Comparison of ENCODE assay signal across 19 mouse cellular contexts in genomic region chr3:36031740-36032510, GRCm38 (mm10). TPM values are rescaled to one million over a fixed set of nuclear protein-coding genes. Genes with fewer than 3 reads are reported as not detected.
DNase-seq lines count a peak whose midpoint lies in the region; ATAC-seq and TF ChIP-seq lines count a peak whose summit lies in the region.
"Had no signal": no experiment of that assay in that cellular context is flagged by ENCODE, and none has a peak within 500 bp of the region (broad histone marks: within the 10 kb centered on the region; RNA-seq: fewer than 3 reads in every experiment).

No protein-coding gene starts in this region.

- H3K79me2 ChIP-seq in heart, adult 2 months (replicated peaks; ENCODE audit: control insufficient read depth, insufficient read depth, low read length), result no peaks in the 10 kb centered on the region

- no peaks in the 10 kb centered on the region for H3K9me3 ChIP-seq in heart, embryonic 12.5 days (replicated peaks)
- no peaks in the 10 kb centered on the region for H3K9me3 ChIP-seq in hindbrain, postnatal 0 days (ENCODE audit: low read length)
- no peaks in the 10 kb centered on the region for H3K9me3 ChIP-seq in hindbrain, embryonic 11.5 days (ENCODE audit: control insufficient read depth, low read length)
- H3K9me3 ChIP-seq in forebrain, postnatal 0 days (ENCODE audit: low read length), result no peaks in the 10 kb centered on the region
- H3K9me3 ChIP-seq: embryonic facial prominence, embryonic 15.5 days; liver, embryonic 13.5 days; midbrain, embryonic 15.5 days; neural tube, embryonic 13.5 days had no signal

- peak overlapping the region; percentile 34; the same call in 1 of the 2 replicates for H3K4me2 ChIP-seq in heart, embryonic 12.5 days
- H3K4me2 ChIP-seq in hindbrain, postnatal 0 days (ENCODE audit: low read depth, low read length), result no peak overlapping the region
- H3K4me2 ChIP-seq in hindbrain, embryonic 11.5 days (replicated peaks; ENCODE audit: low read depth, low read length), result no peak overlapping the region
- H3K4me2 ChIP-seq in forebrain, postnatal 0 days (ENCODE audit: low read depth), result no peak overlapping the region
- H3K4me2 ChIP-seq: embryonic facial prominence, embryonic 15.5 days; liver, embryonic 13.5 days; midbrain, embryonic 15.5 days; neural tube, embryonic 13.5 days had no signal

- H3K9ac ChIP-seq in heart, embryonic 12.5 days, result no peak overlapping the region
- no peak overlapping the region for H3K9ac ChIP-seq in heart, adult 2 months (ENCODE audit: low read depth, low read length)
- H3K9ac ChIP-seq in hindbrain, postnatal 0 days (replicated peaks; ENCODE audit: low read length), result no peak overlapping the region
- no peak overlapping the region for H3K9ac ChIP-seq in hindbrain, embryonic 11.5 days (ENCODE audit: low read depth, low read length)
- no peak overlapping the region for H3K9ac ChIP-seq in forebrain, postnatal 0 days
- H3K9ac ChIP-seq: embryonic facial prominence, embryonic 15.5 days; liver, embryonic 13.5 days; midbrain, embryonic 15.5 days; neural tube, embryonic 13.5 days had no signal

- no peaks in the 10 kb centered on the region for H3K27me3 ChIP-seq in heart, embryonic 12.5 days (replicated peaks)
- no peaks in the 10 kb centered on the region for H3K27me3 ChIP-seq in heart, adult 2 months (ENCODE audit: control insufficient read depth, insufficient read depth, low read length)
- H3K27me3 ChIP-seq in hindbrain, postnatal 0 days (ENCODE audit: insufficient read depth, low read length), result no peaks in the 10 kb centered on the region
- no peaks in the 10 kb centered on the region for H3K27me3 ChIP-seq in hindbrain, embryonic 11.5 days (ENCODE audit: control insufficient read depth, insufficient read depth, low read length)
- peaks cover 43% of the 10 kb centered on the region for H3K27me3 ChIP-seq in Patski
- H3K27me3 ChIP-seq in forebrain, postnatal 0 days (ENCODE audit: insufficient read depth, low read length), result no peaks in the 10 kb centered on the region
- H3K27me3 ChIP-seq: CH12.LX; embryonic facial prominence, embryonic 15.5 days; liver, embryonic 13.5 days; midbrain, embryonic 15.5 days; neural tube, embryonic 13.5 days had no signal

- DNase-seq in heart, adult 2 months, result no peak
- DNase-seq in hindbrain, postnatal 0 days (ENCODE audit: low spot score), result peak; percentile 40
- no peak for DNase-seq in hindbrain, embryonic 11.5 days (ENCODE audit: low spot score)
- peak; percentile 3 for DNase-seq in Patski (ENCODE audit: low read depth, low spot score)
- peak; percentile 1 for DNase-seq in forebrain, postnatal 0 days
- DNase-seq in embryo, embryonic 10.5 days (ENCODE audit: low spot score), result no peak
- DNase-seq: adrenal gland, adult 8-10 months; cerebellum, postnatal 14 days; heart, postnatal 14 days; kidney, postnatal 14 days; liver, embryonic 13.5 days had no signal

- intact Hi-C loops in heart, adult 2 months (cut with DNase I), result no loop called here

- 29% methylated on average over 6 of the region's 6 CpGs for WGBS in heart, embryonic 12.5 days
- 26% methylated on average over 6 of the region's 6 CpGs for WGBS in heart, adult 2 months
- WGBS in hindbrain, postnatal 0 days, result 42% methylated on average over 6 of the region's 6 CpGs
- 81% methylated on average over 6 of the region's 6 CpGs for WGBS in hindbrain, embryonic 11.5 days
- 38% methylated on average over 6 of the region's 6 CpGs for WGBS in forebrain, postnatal 0 days

- CTCF ChIA-PET in Patski (lab: Charles Lee), result interaction anchor here (1.1 to 2.0 kb wide), 4 partner anchors 10 to 17 kb away, joined by 3 to 5 read pairs (median 4); no protein-coding TSS in a partner anchor

- peaks cover 5% of the 10 kb centered on the region; the same call in 1 of the 2 replicates for H3K4me1 ChIP-seq in heart, embryonic 12.5 days (replicated peaks)
- H3K4me1 ChIP-seq in heart, adult 2 months (ENCODE audit: control insufficient read depth, insufficient read depth, low read length), result no peaks in the 10 kb centered on the region
- no peaks in the 10 kb centered on the region for H3K4me1 ChIP-seq in hindbrain, postnatal 0 days (ENCODE audit: insufficient read depth, low read length)
- H3K4me1 ChIP-seq in hindbrain, embryonic 11.5 days (replicated peaks; ENCODE audit: control insufficient read depth, insufficient read depth, low read length), result no peaks in the 10 kb centered on the region
- H3K4me1 ChIP-seq in forebrain, postnatal 0 days (ENCODE audit: insufficient read depth), result no peaks in the 10 kb centered on the region
- H3K4me1 ChIP-seq: embryonic facial prominence, embryonic 15.5 days; liver, embryonic 13.5 days; midbrain, embryonic 15.5 days; neural tube, embryonic 13.5 days had no signal

- no peak for ATAC-seq in heart, embryonic 12.5 days (ENCODE audit: insufficient number of reproducible peaks, low FRiP score)
- ATAC-seq in hindbrain, postnatal 0 days, result peak; percentile 70
- ATAC-seq in hindbrain, embryonic 11.5 days (ENCODE audit: low FRiP score), result no peak
- ATAC-seq in Patski, result peak; percentile 31
- peak; percentile 53 for ATAC-seq in forebrain, postnatal 0 days
- ATAC-seq: intestine, embryonic 16.5 days; midbrain, embryonic 15.5 days had no signal

- TF ChIP-seq EP300 in heart, adult 2 months (IDR thresholded peaks at IDR 0.05; ENCODE audit: insufficient read depth, low read depth, low read length), result no peak

- no peak for TF ChIP-seq CTCF in heart, adult 2 months (IDR thresholded peaks at IDR 0.05)
- no peak for TF ChIP-seq CTCF in hindbrain, postnatal 0 days (IDR thresholded peaks at IDR 0.05; ENCODE audit: low read depth)
- no peak for TF ChIP-seq CTCF in Patski (IDR thresholded peaks at IDR 0.05)
- TF ChIP-seq CTCF in forebrain, postnatal 0 days (IDR thresholded peaks at IDR 0.05; ENCODE audit: low read depth), result no peak

- H3K4me3 ChIP-seq in heart, embryonic 12.5 days, result no peak overlapping the region
- no peak overlapping the region for H3K4me3 ChIP-seq in heart, adult 2 months
- no peak overlapping the region for H3K4me3 ChIP-seq in hindbrain, postnatal 0 days (ENCODE audit: low read length)
- H3K4me3 ChIP-seq in hindbrain, embryonic 11.5 days (ENCODE audit: low read depth, low read length), result no peak overlapping the region
- H3K4me3 ChIP-seq in forebrain, postnatal 0 days (ENCODE audit: low read depth, low read length), result no peak overlapping the region
- H3K4me3 ChIP-seq: embryonic facial prominence, embryonic 15.5 days; liver, embryonic 13.5 days; midbrain, embryonic 15.5 days; neural tube, embryonic 13.5 days had no signal

- in situ Hi-C loops in Patski (cut with MboI; ENCODE audit: low pct_unique_long_range_greater_than_20kb), result no loop called here

- no peaks in the 10 kb centered on the region for H3K36me3 ChIP-seq in heart, embryonic 12.5 days
- H3K36me3 ChIP-seq in heart, adult 2 months (ENCODE audit: control insufficient read depth, insufficient read depth, low read length), result no peaks in the 10 kb centered on the region
- H3K36me3 ChIP-seq in hindbrain, postnatal 0 days (ENCODE audit: insufficient read depth, low read length), result no peaks in the 10 kb centered on the region
- no peaks in the 10 kb centered on the region for H3K36me3 ChIP-seq in hindbrain, embryonic 11.5 days (ENCODE audit: control insufficient read depth, insufficient read depth, low read length)
- H3K36me3 ChIP-seq in forebrain, postnatal 0 days (ENCODE audit: insufficient read depth), result no peaks in the 10 kb centered on the region
- H3K36me3 ChIP-seq: embryonic facial prominence, embryonic 15.5 days; liver, embryonic 13.5 days; midbrain, embryonic 15.5 days; neural tube, embryonic 13.5 days had no signal

- POLR2A ChIA-PET in Patski (lab: Charles Lee), result interaction anchor here (0.7 kb wide), 1 partner anchor 114 kb away, joined by 4 read pairs; no protein-coding TSS in a partner anchor

- no peak overlapping the region; the same call in 1 of the 2 replicates for H3K27ac ChIP-seq in heart, embryonic 12.5 days (ENCODE audit: poor library complexity, severe bottlenecking)
- H3K27ac ChIP-seq in heart, adult 2 months, result no peak overlapping the region
- no peak overlapping the region for H3K27ac ChIP-seq in hindbrain, postnatal 0 days
- no peak overlapping the region for H3K27ac ChIP-seq in hindbrain, embryonic 11.5 days (ENCODE audit: low read depth, low read length)
- H3K27ac ChIP-seq in forebrain, postnatal 0 days (ENCODE audit: low read depth, low read length), result no peak overlapping the region
- H3K27ac ChIP-seq: embryonic facial prominence, embryonic 15.5 days; liver, embryonic 13.5 days; midbrain, embryonic 15.5 days; neural tube, embryonic 13.5 days had no signal

- TF ChIP-seq POLR2A in heart, adult 2 months (IDR thresholded peaks at IDR 0.05; ENCODE audit: insufficient read depth, low read depth, low read length), result no peak

RNA-seq across cellular contexts. Expression of gene Ccdc144b, which starts 21.4 kb away (rescaled TPM):
- 0.06 and 0.10 TPM in 2 replicates for polyA plus RNA-seq in heart, embryonic 12.5 days (2016; fragmentation: Nextera tagmentation; extraction: Ambion mirVana)
- not detected for total RNA-seq in heart, adult 2 months (2021)
- 0.04 TPM in 1 of 2 replicates, not detected in the other for polyA plus RNA-seq in heart, adult 2 months (2012; rRNA removed)
- not detected in 2 replicates for total RNA-seq in hindbrain, postnatal 0 days (2014; rRNA removed)
- not detected in 2 replicates for polyA plus RNA-seq in hindbrain, postnatal 0 days (2015; fragmentation: Nextera tagmentation; extraction: Ambion mirVana)
- polyA plus RNA-seq in hindbrain, embryonic 11.5 days (2014; fragmentation: Nextera tagmentation; extraction: Ambion mirVana), result not detected in 2 replicates
- polyA plus RNA-seq in Patski (2021), result not detected
- total RNA-seq in forebrain, postnatal 0 days (2014; rRNA removed), result not detected in 2 replicates
- polyA plus RNA-seq in forebrain, postnatal 0 days (2015; fragmentation: Nextera tagmentation; extraction: Ambion mirVana), result not detected in 2 replicates
- total RNA-seq: CH12.LX; heart, postnatal 14 days; layer of hippocampus, postnatal 10 days; left cerebral cortex, postnatal 36 days had no signal
- polyA plus RNA-seq: embryonic facial prominence, embryonic 15.5 days; intestine, embryonic 16.5 days; liver, embryonic 13.5 days; midbrain, embryonic 15.5 days; neural tube, embryonic 13.5 days had no signal

RNA-seq across cellular contexts. Expression of gene Mccc1, which starts 31.4 kb away (rescaled TPM):
- 50.7 and 54.2 TPM in 2 replicates for polyA plus RNA-seq in heart, embryonic 12.5 days (2016; fragmentation: Nextera tagmentation; extraction: Ambion mirVana)
- total RNA-seq in heart, adult 2 months (2021), result 10 to 100 TPM; 80.9 to 98.5 TPM
- 47.4 and 85.0 TPM in 2 replicates for polyA plus RNA-seq in heart, adult 2 months (2012; rRNA removed)
- total RNA-seq in hindbrain, postnatal 0 days (2014; rRNA removed), result 4.5 and 6.0 TPM in 2 replicates
- polyA plus RNA-seq in hindbrain, postnatal 0 days (2015; fragmentation: Nextera tagmentation; extraction: Ambion mirVana), result 22.3 and 25.7 TPM in 2 replicates
- 31.3 and 35.7 TPM in 2 replicates for polyA plus RNA-seq in hindbrain, embryonic 11.5 days (2014; fragmentation: Nextera tagmentation; extraction: Ambion mirVana)
- 68.5 TPM for polyA plus RNA-seq in Patski (2021)
- total RNA-seq in forebrain, postnatal 0 days (2014; rRNA removed), result 5.9 and 7.7 TPM in 2 replicates
- 8.9 and 13.7 TPM in 2 replicates for polyA plus RNA-seq in forebrain, postnatal 0 days (2015; fragmentation: Nextera tagmentation; extraction: Ambion mirVana)

RNA-seq across cellular contexts. Expression of gene Acad9, which starts 33.9 kb away (rescaled TPM):
- polyA plus RNA-seq in heart, embryonic 12.5 days (2016; fragmentation: Nextera tagmentation; extraction: Ambion mirVana), result 88.9 and 91.7 TPM in 2 replicates
- total RNA-seq in heart, adult 2 months (2021), result 10 to 100 TPM; 37.7 to 40.2 TPM
- polyA plus RNA-seq in heart, adult 2 months (2012; rRNA removed), result 21.9 and 37.5 TPM in 2 replicates
- 31.7 and 51.8 TPM in 2 replicates for total RNA-seq in hindbrain, postnatal 0 days (2014; rRNA removed)
- 69.6 and 74.1 TPM in 2 replicates for polyA plus RNA-seq in hindbrain, postnatal 0 days (2015; fragmentation: Nextera tagmentation; extraction: Ambion mirVana)
- 89.2 TPM in 2 replicates for polyA plus RNA-seq in hindbrain, embryonic 11.5 days (2014; fragmentation: Nextera tagmentation; extraction: Ambion mirVana)
- 64.5 TPM for polyA plus RNA-seq in Patski (2021)
- 34.6 and 43.5 TPM in 2 replicates for total RNA-seq in forebrain, postnatal 0 days (2014; rRNA removed)
- 62.0 and 67.9 TPM in 2 replicates for polyA plus RNA-seq in forebrain, postnatal 0 days (2015; fragmentation: Nextera tagmentation; extraction: Ambion mirVana)

Comparison
In these comparisons a context has a peak if more than half of its experiments do, and no peak if none do; other contexts are left out.
1. ATAC-seq: peak in hindbrain, postnatal 0 days (single experiment), Patski (single experiment) and forebrain, postnatal 0 days (single experiment); none in heart, embryonic 12.5 days (single experiment) and hindbrain, embryonic 11.5 days (single experiment).
2. DNase-seq: peak in hindbrain, postnatal 0 days (single experiment), Patski (single experiment) and forebrain, postnatal 0 days (single experiment); none in heart, adult 2 months (0 of 2), hindbrain, embryonic 11.5 days (single experiment) and embryo, embryonic 10.5 days (single experiment).